Mouse (Mus musculus): ENCODE data around the gene Pdcd10. TPM values are rescaled to one million over a fixed set of nuclear protein-coding genes. Genes with fewer than 3 reads are reported as not detected.

Pdcd10 gene
- total RNA-seq (2023): 136 TPM

GRCm38 (mm10) chr3:75556695-75557291 lies at the start of gene Pdcd10:
Gene Pdcd10, minus strand, starts transcription at chr3:75556856.

GRCm38 (mm10) chr3:75557292-75557691 lies 636 bp upstream of the Pdcd10 start, which contains the start of gene Serpini1:
Gene Serpini1, plus strand, starts transcription at chr3:75557547.

GRCm38 (mm10) chr3:75482056-75482455 lies 74.6 kb downstream of the Pdcd10 start, which contains the start of gene Wdr49:
Gene Wdr49, minus strand, starts transcription at chr3:75482156.

Other genes starting within 250 kb of the Pdcd10 start
- 1.2 TPM for gene Wdr49, start 74.7 kb downstream of the Pdcd10 start, total RNA-seq (2023)
- gene Serpini1, start 691 bp upstream of the Pdcd10 start, total RNA-seq (2023): 14.3 TPM
- gene Gm29133, start 191.3 kb upstream of the Pdcd10 start, total RNA-seq (2023): not detected